Mouse (Mus musculus) embryonic fibroblast, embryonic 13.5 days (primary cell): ENCODE measurements around the gene Siglecf. TPM values are rescaled to one million over a fixed set of nuclear protein-coding genes. Genes with fewer than 3 reads are reported as not detected.
"Not testable (repeated sequence)": the region's sequence is repeated elsewhere in the genome, so short reads cannot be mapped to it uniquely, and the experiment has no call there.

ENCODE experiments used
- H3K27ac ChIP-seq: 2 replicates; pipeline ENCODE4 v1.5.1; 2012; ENCODE audit warnings: low read length, control low read depth, inconsistent platforms; ENCODE audit not compliant: insufficient read depth
- H3K4me1 ChIP-seq: 2 replicates; pipeline ENCODE4 v1.6.1; 2011; ENCODE audit warnings: low read length; ENCODE audit not compliant: control insufficient read depth, insufficient read depth
- H3K4me3 ChIP-seq: 2 replicates; pipeline ENCODE4 v1.5.1; 2011; ENCODE audit warnings: mild to moderate bottlenecking, control low read depth, low read length; ENCODE audit not compliant: insufficient read depth
- CTCF ChIP-seq: IDR thresholded peaks from 2 replicates; pipeline ENCODE4 v1.5.1; 2011; ENCODE audit warnings: mild to moderate bottlenecking, control low read depth, low read length, moderate library complexity, borderline replicate concordance; ENCODE audit not compliant: insufficient read depth
- POLR2A ChIP-seq: IDR thresholded peaks from 2 replicates; pipeline ENCODE4 v1.6.1; 2011; ENCODE audit warnings: low read depth, mild to moderate bottlenecking, control low read depth, low read length, moderate library complexity
- polyA plus RNA-seq: library from polyadenylated mRNA; stranded (reverse); fragments of >200 nt; gene quantifications from 2 replicates; pipeline ENCODE4 v1.2.4, GENCODE M21; 2011; ENCODE audit warnings: low read depth; ENCODE audit not compliant: missing spikeins, insufficient read length

Gene Siglecf
- polyA plus RNA-seq, 1 experiment, result not detected

DNA sequence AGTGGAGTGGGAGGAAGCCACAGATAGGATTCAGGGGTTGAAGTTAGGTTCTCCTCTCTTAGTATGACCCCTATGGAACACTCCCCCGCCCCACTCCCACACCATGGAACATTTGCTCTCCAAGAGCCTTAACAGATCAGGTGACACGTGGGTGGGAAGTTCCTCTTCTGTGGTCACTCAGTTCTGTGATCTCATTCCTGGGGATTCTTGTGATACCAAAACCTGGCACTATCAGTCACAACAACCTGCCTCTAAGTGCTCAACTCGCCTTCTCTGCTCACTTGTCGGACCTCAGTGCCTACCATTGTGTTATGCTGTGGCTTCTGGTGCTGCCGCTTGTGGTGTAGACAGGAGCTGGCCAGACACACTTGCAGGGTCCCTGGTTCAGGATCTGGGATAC is 8.0 kb upstream of the Siglecf start:
- Histone ChIP-seq H3K4me3 (no peak overlapping the region), H3K27ac (no peak overlapping the region), H3K4me1 (no peaks in the 10 kb centered on the region)
- TF ChIP-seq CTCF (no peak), POLR2A (no peak)

DNA sequence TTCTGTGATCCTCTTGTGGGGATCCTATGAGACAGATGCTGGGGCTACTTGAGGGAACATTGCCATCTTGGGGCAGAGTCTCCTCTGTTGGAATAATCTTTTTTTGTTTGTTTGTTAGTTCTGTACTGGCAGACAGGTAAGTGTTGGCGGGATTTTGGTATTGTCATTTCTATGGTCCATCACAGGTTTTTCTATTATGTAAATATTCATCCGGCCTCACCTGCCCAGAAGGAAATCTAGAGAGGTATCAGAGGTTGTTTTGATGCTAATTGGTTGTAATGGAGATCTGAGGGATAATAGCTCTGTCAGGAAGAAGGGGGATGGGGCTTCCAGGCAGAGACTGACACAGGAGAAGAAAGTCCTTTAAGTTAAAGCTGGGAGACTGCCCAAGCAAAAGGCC is 7.1 kb upstream of the Siglecf start:
- TF ChIP-seq CTCF, result no peak
- no peak for TF ChIP-seq POLR2A
- Histone ChIP-seq H3K4me3 (no peak overlapping the region), H3K4me1 (no peaks in the 10 kb centered on the region), H3K27ac (no peak overlapping the region)

DNA sequence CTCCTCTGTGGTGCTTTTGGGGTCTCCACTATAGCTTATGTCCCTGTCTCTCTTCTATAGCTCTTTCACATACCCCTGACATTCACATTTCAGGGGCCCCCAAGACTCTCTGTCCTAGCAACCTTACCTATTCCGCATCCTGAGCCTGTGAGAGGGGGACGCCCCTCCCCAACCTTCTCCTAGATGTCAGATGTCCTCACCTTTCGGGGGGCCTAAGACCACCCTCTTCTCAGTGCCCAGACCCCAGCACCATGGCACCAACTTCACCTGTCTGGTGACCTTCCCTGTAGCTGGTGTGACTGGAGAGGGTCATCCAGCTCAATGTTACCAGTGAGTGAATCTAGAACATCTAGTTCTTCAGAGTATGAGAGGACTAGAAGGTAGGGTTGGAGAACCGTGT is 6.7 kb upstream of the Siglecf start:
- TF ChIP-seq CTCF, result no peak
- TF ChIP-seq POLR2A, result no peak
- Histone ChIP-seq H3K27ac (no peak overlapping the region), H3K4me1 (no peaks in the 10 kb centered on the region), H3K4me3 (no peak overlapping the region)

DNA sequence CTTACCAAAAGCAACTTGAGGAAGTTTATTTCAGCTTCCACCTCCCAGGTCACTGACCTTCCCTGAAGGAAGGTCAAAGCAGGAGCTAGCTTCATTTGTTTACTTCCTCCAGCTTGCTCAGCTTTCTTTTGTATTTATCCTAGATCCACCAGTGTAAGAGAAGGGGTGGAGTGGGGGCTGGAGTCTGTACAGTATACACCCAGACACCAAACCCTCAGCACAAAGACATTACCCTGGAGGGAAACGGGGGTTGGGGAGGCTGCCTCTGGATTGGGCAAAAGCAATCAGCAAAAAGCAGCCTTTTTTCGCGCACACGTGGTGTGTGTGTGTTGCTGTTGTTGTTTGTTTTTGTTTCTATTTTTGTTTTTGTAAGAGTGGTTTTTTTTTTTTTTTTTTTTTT is 5.0 kb upstream of the Siglecf start:
- TF ChIP-seq CTCF (no peak), POLR2A (no peak)
- Histone ChIP-seq H3K4me3 (no peak overlapping the region), H3K27ac (no peak overlapping the region), H3K4me1 (no peaks in the 10 kb centered on the region)

DNA sequence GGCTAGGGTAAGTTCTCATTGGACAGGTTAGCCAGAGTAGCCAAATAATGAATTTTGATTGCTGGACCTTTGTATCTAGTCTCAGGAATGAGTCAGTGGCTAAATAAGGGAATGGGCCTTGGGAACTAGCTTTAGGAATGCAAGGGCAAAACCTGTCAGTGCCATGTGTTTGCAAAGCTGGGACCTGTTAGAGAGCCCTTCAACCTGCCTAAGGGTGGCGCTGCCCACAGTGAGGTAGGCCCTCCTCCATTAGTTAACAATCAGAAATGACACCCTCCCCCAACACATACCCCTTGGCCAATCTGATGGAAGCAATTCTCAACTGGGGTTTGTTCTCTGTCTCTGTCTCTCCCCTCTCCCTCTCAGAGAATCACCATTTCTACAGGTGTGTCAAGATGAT is 4.6 kb upstream of the Siglecf start:
- no peak overlapping the region for H3K27ac ChIP-seq
- TF ChIP-seq CTCF (no peak), POLR2A (no peak)
- H3K4me3 ChIP-seq, result no peak overlapping the region
- H3K4me1 ChIP-seq, result no peaks in the 10 kb centered on the region

DNA sequence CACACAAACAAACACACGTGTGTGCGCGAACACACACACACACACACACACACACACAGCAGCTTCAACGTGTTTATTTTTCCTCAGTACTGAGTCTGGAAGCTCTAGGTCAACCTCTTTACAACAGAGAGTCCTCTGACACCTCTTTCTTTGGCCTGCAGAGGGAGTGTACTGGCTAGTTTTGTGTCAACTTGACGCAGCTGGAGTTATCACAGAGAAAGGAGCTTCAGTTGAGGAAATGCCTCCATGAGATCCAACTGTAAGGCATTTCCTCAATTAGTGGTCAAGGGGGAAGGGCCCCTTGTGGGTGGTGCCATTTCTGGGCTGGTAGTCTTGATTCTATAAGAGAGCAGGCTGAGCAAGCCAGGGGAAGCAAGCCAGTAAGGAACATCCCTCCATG is 1.5 kb upstream of the Siglecf start:
- not testable (repeated sequence) for H3K4me3 ChIP-seq, H3K27ac ChIP-seq, H3K4me1 ChIP-seq

DNA sequence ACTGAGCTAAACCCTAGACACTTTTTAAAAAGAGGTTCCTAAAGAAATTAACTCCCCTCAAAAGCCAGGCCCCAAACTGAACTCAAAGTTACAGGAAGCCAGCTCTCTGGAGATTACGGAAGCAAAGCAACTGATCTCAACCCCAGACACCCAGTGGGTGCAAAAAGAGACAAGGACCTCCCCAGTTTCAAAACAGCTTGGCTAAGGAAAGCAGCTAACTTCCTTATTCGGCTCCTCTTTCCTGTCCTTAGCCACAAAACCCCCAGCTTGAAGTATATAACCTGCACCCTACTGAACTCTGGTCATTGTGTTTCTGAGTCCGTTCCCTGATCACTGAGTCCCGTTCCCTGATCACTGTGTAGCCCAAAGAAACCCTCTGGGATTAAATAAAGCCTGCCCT is 2.0 kb downstream of the Siglecf start:
- H3K4me3 ChIP-seq, result no peak overlapping the region
- TF ChIP-seq CTCF (no peak), POLR2A (no peak)
- H3K4me1 ChIP-seq, result no peaks in the 10 kb centered on the region
- H3K27ac ChIP-seq, result no peak overlapping the region

DNA sequence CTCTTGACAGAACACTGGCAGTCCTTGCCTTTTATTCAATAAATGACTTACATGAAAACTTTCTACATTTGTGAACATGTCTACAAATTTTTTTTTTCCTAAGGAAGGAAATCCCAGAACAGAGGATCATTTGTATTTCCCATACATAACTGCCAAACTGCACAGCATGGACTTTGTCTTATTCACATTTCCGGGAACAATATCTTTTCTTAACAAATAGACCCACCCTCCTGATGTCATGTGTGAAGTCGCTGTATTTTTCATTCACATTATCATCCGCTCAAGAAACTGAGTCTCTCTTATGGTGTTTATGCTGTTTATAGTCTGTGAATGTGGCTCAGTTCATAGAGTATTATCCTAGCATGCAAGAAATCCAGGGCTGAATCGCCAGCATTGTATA is 2.6 kb downstream of the Siglecf start:
- TF ChIP-seq CTCF (no peak), POLR2A (no peak)

DNA sequence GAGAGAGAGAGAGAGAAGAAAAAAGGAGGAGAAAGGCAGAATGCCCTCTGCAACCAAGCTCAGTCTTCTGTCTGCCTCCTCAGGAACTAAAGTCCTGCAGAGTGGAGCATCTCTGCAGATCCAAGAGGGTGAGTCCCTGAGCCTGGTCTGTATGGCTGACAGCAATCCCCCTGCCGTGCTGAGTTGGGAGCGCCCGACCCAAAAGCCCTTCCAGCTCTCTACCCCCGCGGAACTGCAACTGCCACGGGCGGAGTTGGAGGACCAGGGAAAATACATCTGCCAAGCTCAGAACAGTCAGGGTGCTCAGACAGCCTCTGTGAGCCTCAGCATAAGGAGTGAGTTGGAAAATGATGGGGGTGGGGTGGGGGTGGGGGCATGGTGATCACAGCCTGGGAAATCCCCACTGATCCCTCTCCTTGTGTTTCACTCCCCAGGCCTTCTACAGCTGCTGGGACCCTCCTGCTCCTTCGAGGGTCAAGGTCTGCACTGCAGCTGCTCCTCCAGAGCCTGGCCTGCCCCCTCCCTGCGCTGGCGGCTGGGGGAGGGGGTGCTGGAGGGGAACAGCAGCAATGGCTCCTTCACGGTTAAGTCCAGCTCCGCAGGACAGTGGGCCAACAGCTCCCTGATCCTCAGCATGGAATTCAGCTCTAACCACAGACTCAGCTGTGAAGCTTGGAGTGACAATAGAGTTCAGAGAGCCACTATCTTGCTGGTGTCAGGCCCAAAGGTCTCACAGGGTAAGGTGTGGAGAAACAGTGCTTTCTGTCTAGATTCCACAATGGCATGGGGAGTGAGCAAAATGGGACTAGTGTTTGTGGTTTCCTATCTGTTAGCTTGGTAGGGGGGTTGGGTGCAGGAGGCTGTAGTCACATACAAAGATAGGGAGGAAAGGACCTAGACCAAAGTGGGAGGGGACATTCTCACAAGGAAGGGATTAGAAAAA is 4.0 kb downstream of the Siglecf start:
- TF ChIP-seq CTCF (no peak), POLR2A (no peak)
- Histone ChIP-seq H3K27ac (no peak overlapping the region), H3K4me1 (no peaks in the 10 kb centered on the region), H3K4me3 (no peak overlapping the region)

More for the DNA sequence above, 2.6 kb downstream of the Siglecf start:
- Histone ChIP-seq H3K4me3 (no peak overlapping the region), H3K4me1 (no peaks in the 10 kb centered on the region), H3K27ac (no peak overlapping the region)

DNA sequence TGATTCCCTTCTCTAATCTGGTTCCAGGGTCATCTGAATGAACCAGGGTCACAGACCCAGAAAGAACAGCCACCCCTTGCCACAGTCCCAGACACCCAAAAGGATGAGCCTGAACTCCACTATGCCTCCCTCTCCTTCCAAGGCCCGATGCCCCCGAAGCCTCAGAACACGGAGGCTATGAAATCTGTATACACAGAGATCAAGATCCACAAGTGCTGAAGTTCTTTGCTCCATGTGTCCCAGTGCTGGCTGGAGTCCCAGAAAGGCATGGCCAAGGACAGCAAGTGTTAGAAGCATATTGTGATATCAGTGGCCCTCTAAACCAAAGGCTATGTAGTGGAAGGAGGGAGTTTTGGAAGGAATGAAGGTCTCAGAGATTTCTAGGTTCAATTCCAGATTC is 7.4 kb downstream of the Siglecf start:
- H3K27ac ChIP-seq, result no peak overlapping the region
- no peak overlapping the region for H3K4me3 ChIP-seq
- TF ChIP-seq CTCF (no peak), POLR2A (no peak)

More for the DNA sequence above, 7.4 kb downstream of the Siglecf start:
- H3K4me1 ChIP-seq, result no peaks in the 10 kb centered on the region
